Mouse (Mus musculus): ENCODE results near the gene Ms4a1.

DNA sequence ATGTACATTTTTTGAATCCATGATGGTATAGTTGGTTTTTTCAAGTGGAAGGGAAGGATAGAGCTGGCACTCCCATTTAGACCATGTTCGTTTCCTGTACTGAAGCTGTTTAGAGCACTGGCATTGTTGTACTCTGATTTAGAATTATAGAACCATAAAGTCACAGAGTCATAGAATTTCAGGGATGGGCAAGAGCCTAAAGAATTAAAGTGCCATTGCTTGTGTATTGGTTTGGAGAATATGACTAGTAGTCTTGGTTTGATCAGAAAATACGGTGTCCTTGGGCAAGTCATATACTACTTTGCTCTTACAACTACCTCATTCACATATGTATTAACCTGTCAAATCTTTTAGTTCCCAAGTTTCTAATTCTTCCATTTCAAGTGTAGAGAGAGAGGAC is 17.7 kb upstream of the Ms4a1 start, which contains the start of gene Ms4a5:
- no peak for TF ChIP-seq POLR2A (IDR thresholded peaks at IDR 0.05; ENCODE audit: extremely low read depth, insufficient read depth, low read length)
- TF ChIP-seq CTCF (IDR thresholded peaks at IDR 0.05; ENCODE audit: low read depth, low read length): no peak

Measured in liver, adult 2 months (tissue).